Comparison of ENCODE assay signal across 8 mouse cellular contexts in the genomic region with DNA sequence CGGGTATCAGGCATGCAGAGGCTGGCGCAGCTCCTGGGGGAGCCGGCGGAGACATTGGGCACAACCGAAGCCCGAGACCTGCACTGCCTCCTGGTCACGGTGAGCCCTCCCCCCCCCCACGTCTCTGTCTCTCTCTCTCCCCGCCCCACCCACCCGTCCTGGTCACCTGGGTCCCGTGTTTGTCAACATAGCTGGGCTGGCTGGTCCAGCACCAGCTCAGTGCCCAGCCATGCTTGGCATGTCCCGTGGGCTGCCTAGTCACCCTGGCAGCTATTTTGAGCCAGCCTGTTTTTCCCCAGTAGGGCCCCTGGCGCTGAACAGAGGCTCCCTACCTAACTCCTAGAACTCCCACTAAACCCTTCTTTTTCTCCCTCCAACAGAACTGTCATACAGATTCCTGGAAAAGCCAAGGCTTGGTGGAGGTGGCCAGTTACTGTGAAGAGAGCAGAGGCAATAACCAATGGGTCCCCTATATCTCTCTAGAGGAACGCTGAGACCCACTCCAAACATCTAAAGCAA. TPM values are rescaled to one million over a fixed set of nuclear protein-coding genes. Genes with fewer than 3 reads are reported as not detected.
DNase-seq lines count a peak whose midpoint lies in the region; ATAC-seq and TF ChIP-seq lines count a peak whose summit lies in the region.

No protein-coding gene starts in this region.

- H3K4me3 ChIP-seq in gastrocnemius, adult 2 months, result peak overlapping the region; percentile 88
- peak overlapping the region; percentile 60 to 92 for H3K4me3 ChIP-seq in MEL (ENCODE audit: control insufficient read depth in 1 of 2, insufficient read depth in 1 of 2, low read depth in 2 of 2, low read length in 2 of 2)
- H3K4me3 ChIP-seq in midbrain, embryonic 14.5 days (replicated peaks; ENCODE audit: low read depth, low read length), result peak overlapping the region; percentile 41

- TF ChIP-seq CTCF in gastrocnemius, adult 2 months (IDR thresholded peaks at IDR 0.05), result no peak; the same call in 1 of the 2 replicates
- no peak for TF ChIP-seq CTCF in MEL (IDR thresholded peaks at IDR 0.05 in 2 of 3, conservative IDR thresholded peaks at IDR 0.05 in 1 of 3; ENCODE audit: control insufficient read depth in 1 of 3, insufficient read depth in 1 of 3, low read depth in 2 of 3, low read length in 3 of 3, poor library complexity in 1 of 3, severe bottlenecking in 1 of 3)

- H3K9me3 ChIP-seq in MEL (replicated peaks; ENCODE audit: insufficient read depth, low read length), result no peaks in the 10 kb centered on the region
- no peaks in the 10 kb centered on the region for H3K9me3 ChIP-seq in midbrain, embryonic 14.5 days (ENCODE audit: control insufficient read depth, low read length)

- ATAC-seq in midbrain, embryonic 14.5 days (ENCODE audit: low FRiP score, low TSS enrichment), result no peak

- peak overlapping the region; percentile 96 for H3K27ac ChIP-seq in gastrocnemius, adult 2 months
- H3K27ac ChIP-seq in MEL (ENCODE audit: control insufficient read depth, low read depth, low read length), result no peak overlapping the region
- H3K27ac ChIP-seq in midbrain, embryonic 14.5 days (replicated peaks; ENCODE audit: low read depth, low read length), result no peak overlapping the region

- peak; percentile 89 for DNase-seq in gastrocnemius, adult 2 months
- DNase-seq in gastrocnemius, postnatal 36 days, result no peak
- no peak for DNase-seq in MEL (ENCODE audit: low read depth, low spot score)
- peak; percentile 75 for DNase-seq in gastrocnemius, postnatal 14 days
- DNase-seq in kidney, adult 9 months, result peak; percentile 54
- peak; percentile 24 for DNase-seq in midbrain, embryonic 14.5 days
- no peak for DNase-seq in thymus, postnatal 4 days
- DNase-seq in ovary, postnatal 36 days (ENCODE audit: low spot score), result no peak

- no peaks in the 10 kb centered on the region for H3K27me3 ChIP-seq in MEL (ENCODE audit: control insufficient read depth in 1 of 2, insufficient read depth in 2 of 2, low read length in 2 of 2)
- peaks cover 53% of the 10 kb centered on the region for H3K27me3 ChIP-seq in midbrain, embryonic 14.5 days (ENCODE audit: control insufficient read depth, insufficient read depth, low read length)

- H3K4me1 ChIP-seq in MEL (ENCODE audit: control insufficient read depth in 1 of 2, insufficient read depth in 2 of 2, low read length in 2 of 2), result peaks cover 5 to 23% of the 10 kb centered on the region in 2 experiments
- peaks cover 47% of the 10 kb centered on the region for H3K4me1 ChIP-seq in midbrain, embryonic 14.5 days (ENCODE audit: control insufficient read depth, insufficient read depth, low read length)

- TF ChIP-seq RAD21 in MEL (IDR thresholded peaks at IDR 0.05; ENCODE audit: low read depth, low read length), result no peak

- H3K9ac ChIP-seq in MEL (ENCODE audit: control insufficient read depth, low read depth, low read length, poor library complexity, severe bottlenecking), result peak overlapping the region; percentile 77
- H3K9ac ChIP-seq in midbrain, embryonic 14.5 days (replicated peaks; ENCODE audit: low read length), result peak overlapping the region; percentile 37; the same call in 1 of the 2 replicates

- peaks cover 0 to 11% of the 10 kb centered on the region in 2 experiments; a peak in 2 of 4 replicates for H3K36me3 ChIP-seq in MEL (ENCODE audit: control insufficient read depth in 1 of 2, insufficient read depth in 2 of 2, low read length in 2 of 2)
- no peaks in the 10 kb centered on the region for H3K36me3 ChIP-seq in midbrain, embryonic 14.5 days (ENCODE audit: control insufficient read depth, insufficient read depth, low read length)

- no peak for TF ChIP-seq POLR2A in MEL (IDR thresholded peaks at IDR 0.05; ENCODE audit: control insufficient read depth in 1 of 2, insufficient read depth in 1 of 2, low read depth in 1 of 2, low read length in 2 of 2, poor library complexity in 1 of 2)

- WGBS in midbrain, embryonic 14.5 days, result 1% methylated on average over 13 of the region's 14 CpGs

- peak overlapping the region; percentile 86 for H3K4me2 ChIP-seq in midbrain, embryonic 14.5 days (ENCODE audit: low read length)

- intact Hi-C loops in gastrocnemius, adult 2 months (cut with DNase I), result no loop called here
- intact Hi-C loops in gastrocnemius, postnatal 36 days (cut with DNase I), result no loop called here
- intact Hi-C loops in gastrocnemius, postnatal 14 days (cut with DNase I; ENCODE audit: low total_unique reads), result no loop called here

- no peak for TF ChIP-seq EP300 in MEL (IDR thresholded peaks at IDR 0.05; ENCODE audit: low read depth in 1 of 2, low read length in 2 of 2)

- peaks cover 13% of the 10 kb centered on the region for H3K79me2 ChIP-seq in MEL (ENCODE audit: control insufficient read depth, insufficient read depth, low read length, poor library complexity)

TF ChIP-seq in MEL, 35 proteins besides CTCF, POLR2A, EP300 and RAD21:
- no peak for TF ChIP-seq SIN3A (IDR thresholded peaks at IDR 0.05; ENCODE audit: low read length)
- no peak for TF ChIP-seq GABPA (IDR thresholded peaks at IDR 0.05; ENCODE audit: low read depth, low read length)
- TF ChIP-seq MAFK (IDR thresholded peaks at IDR 0.05; ENCODE audit: borderline replicate concordance, low read depth, low read length), result no peak
- TF ChIP-seq POLR2AphosphoS2 (IDR thresholded peaks at IDR 0.05; ENCODE audit: low read length), result no peak
- TF ChIP-seq MEF2A (IDR thresholded peaks at IDR 0.05; ENCODE audit: extremely low read depth, insufficient replicate concordance, low read depth, low read length, poor library complexity, severe bottlenecking), result no peak
- no peak for TF ChIP-seq ZMIZ1 (IDR thresholded peaks at IDR 0.05; ENCODE audit: low read depth, low read length)
- TF ChIP-seq ZC3H11A (IDR thresholded peaks at IDR 0.05; ENCODE audit: low read depth, low read length), result no peak
- no peak for TF ChIP-seq ZNF384 (IDR thresholded peaks at IDR 0.05; ENCODE audit: low read depth, low read length)
- no peak for TF ChIP-seq GATA1 (IDR thresholded peaks at IDR 0.05; ENCODE audit: low read depth, low read length)
- no peak for TF ChIP-seq ELF1 (IDR thresholded peaks at IDR 0.05; ENCODE audit: low read depth, low read length)
- no peak for TF ChIP-seq SMC3 (IDR thresholded peaks at IDR 0.05; ENCODE audit: low read depth, low read length)
- TF ChIP-seq ETS1 (IDR thresholded peaks at IDR 0.05; ENCODE audit: low read depth, low read length), result no peak
- no peak for TF ChIP-seq BHLHE40 (IDR thresholded peaks at IDR 0.05; ENCODE audit: borderline replicate concordance, low read depth, low read length)
- no peak for TF ChIP-seq CHD1 (IDR thresholded peaks at IDR 0.05; ENCODE audit: low read depth, low read length)
- TF ChIP-seq POLR2AphosphoS5 (IDR thresholded peaks at IDR 0.05; ENCODE audit: borderline replicate concordance, low read depth, low read length), result no peak
- no peak for TF ChIP-seq USF2 (IDR thresholded peaks at IDR 0.05; ENCODE audit: borderline replicate concordance in 1 of 2, insufficient read depth in 1 of 2, low read depth in 1 of 2, low read length in 2 of 2)
- no peak for TF ChIP-seq MAX (IDR thresholded peaks at IDR 0.05; ENCODE audit: low read length)
- TF ChIP-seq MAZ (IDR thresholded peaks at IDR 0.05; ENCODE audit: low read depth, low read length), result no peak

RNA-seq across cellular contexts. Expression of gene Gadd45b, which starts 1.3 kb away (rescaled TPM):
- total RNA-seq in gastrocnemius, adult 2 months (2021), result 10 to 100 TPM; 23.6 to 28.4 TPM
- total RNA-seq in gastrocnemius, postnatal 36 days (2021), result 10 to 100 TPM; 26.7 to 31.7 TPM
- total RNA-seq in MEL (2012; rRNA removed), result 13.3 and 13.4 TPM in 2 replicates
- 10 to 100 TPM in 1 of 2 experiments, not detected in 1; 10.1 TPM for polyA plus RNA-seq in MEL (2012; ENCODE audit: insufficient read depth in 1 of 2, insufficient read length in 2 of 2, low read depth in 1 of 2, low replicate concordance in 2 of 2, missing spikeins in 1 of 2)
- total RNA-seq in gastrocnemius, postnatal 14 days (2021), result 10 to 100 TPM; 21.5 to 28.7 TPM
- 4.3 and 8.0 TPM in 2 replicates for polyA plus RNA-seq in midbrain, embryonic 14.5 days (2014; fragmentation: Nextera tagmentation; extraction: Ambion mirVana)

RNA-seq across cellular contexts. Expression of gene Lmnb2, which starts 13.2 kb away (rescaled TPM):
- total RNA-seq in gastrocnemius, adult 2 months (2021), result 1 to 10 TPM; 1.9 to 3.0 TPM
- total RNA-seq in gastrocnemius, postnatal 36 days (2021), result 1 to 10 TPM; 2.6 to 3.1 TPM
- 28.4 and 32.8 TPM in 2 replicates for total RNA-seq in MEL (2012; rRNA removed)
- 10 to 100 TPM in 1 of 2 experiments, not detected in 1; 29.9 TPM for polyA plus RNA-seq in MEL (2012; ENCODE audit: insufficient read depth in 1 of 2, insufficient read length in 2 of 2, low read depth in 1 of 2, low replicate concordance in 2 of 2, missing spikeins in 1 of 2)
- total RNA-seq in gastrocnemius, postnatal 14 days (2021), result 10 to 100 TPM in 1 of 2 experiments, 1 to 10 TPM in 1; 9.4 to 14.3 TPM
- 13.9 and 20.0 TPM in 2 replicates for polyA plus RNA-seq in midbrain, embryonic 14.5 days (2014; fragmentation: Nextera tagmentation; extraction: Ambion mirVana)

RNA-seq across cellular contexts. Expression of gene Timm13, which starts 30.4 kb away (rescaled TPM):
- 100 to 1,000 TPM; 110 to 139 TPM for total RNA-seq in gastrocnemius, adult 2 months (2021)
- total RNA-seq in gastrocnemius, postnatal 36 days (2021), result 100 to 1,000 TPM; 106 to 120 TPM
- total RNA-seq in MEL (2012; rRNA removed), result 349 and 366 TPM in 2 replicates
- 100 to 1,000 TPM; 329 to 645 TPM for polyA plus RNA-seq in MEL (2012; ENCODE audit: insufficient read depth in 1 of 2, insufficient read length in 2 of 2, low read depth in 1 of 2, low replicate concordance in 2 of 2, missing spikeins in 1 of 2)
- 100 to 1,000 TPM; 114 to 125 TPM for total RNA-seq in gastrocnemius, postnatal 14 days (2021)
- 331 and 393 TPM in 2 replicates for polyA plus RNA-seq in midbrain, embryonic 14.5 days (2014; fragmentation: Nextera tagmentation; extraction: Ambion mirVana)

RNA-seq across cellular contexts. Expression of gene Tmprss9, which starts 59.6 kb away (rescaled TPM):
- total RNA-seq in gastrocnemius, adult 2 months (2021), result under 1 TPM in 1 of 2 experiments, not detected in 1; 0.08 TPM
- not detected for total RNA-seq in gastrocnemius, postnatal 36 days (2021)
- total RNA-seq in MEL (2012; rRNA removed), result 0.07 and 0.15 TPM in 2 replicates
- polyA plus RNA-seq in MEL (2012; ENCODE audit: insufficient read depth in 1 of 2, insufficient read length in 2 of 2, low read depth in 1 of 2, low replicate concordance in 2 of 2, missing spikeins in 1 of 2), result under 1 TPM in 1 of 2 experiments, not detected in 1; 0.25 TPM
- total RNA-seq in gastrocnemius, postnatal 14 days (2021), result under 1 TPM in 1 of 2 experiments, not detected in 1; 0.06 TPM
- polyA plus RNA-seq in midbrain, embryonic 14.5 days (2014; fragmentation: Nextera tagmentation; extraction: Ambion mirVana), result 0.26 TPM in 1 of 2 replicates, not detected in the other

Comparison
In these comparisons a context has a peak if more than half of its experiments do, and no peak if none do; other contexts are left out.
1. DNase-seq: peak in gastrocnemius, adult 2 months (single experiment), gastrocnemius, postnatal 14 days (single experiment), kidney, adult 9 months (single experiment) and midbrain, embryonic 14.5 days (single experiment); none in gastrocnemius, postnatal 36 days (0 of 2), MEL (single experiment), thymus, postnatal 4 days (single experiment) and ovary, postnatal 36 days (single experiment).
2. Peak in every context shown above with its lines, with median percentiles within 50 percentile points of each other: H3K4me3 ChIP-seq.